Mouse (Mus musculus): Measurements from ENCODE around the gene Itgb2.
A peak's percentile ranks its signal among the peaks of the same experiment; 100 is the strongest.

Gene Itgb2

GRCm38 (mm10) chr10:77516379-77516951 lies 13.6 kb upstream of the Itgb2 start:
- DNase-seq (ENCODE audit: low read depth, low spot score): no peak

- peak; percentile 24 for DNase-seq (ENCODE audit: low read depth, low spot score)
These were observed 12.9 kb upstream of the Itgb2 start for GRCm38 (mm10) chr10:77517066-77517620.

GRCm38 (mm10) chr10:77517801-77518200 lies 12.3 kb upstream of the Itgb2 start:
- DNase-seq (ENCODE audit: low read depth, low spot score): no peak

GRCm38 (mm10) chr10:77519191-77519590 lies 10.9 kb upstream of the Itgb2 start:
- DNase-seq (ENCODE audit: low read depth, low spot score): no peak

GRCm38 (mm10) chr10:77520497-77520896 lies 9.6 kb upstream of the Itgb2 start:
- no peak for DNase-seq (ENCODE audit: low read depth, low spot score)

- DNase-seq (ENCODE audit: low read depth, low spot score): no peak
These were observed 7.9 kb upstream of the Itgb2 start for GRCm38 (mm10) chr10:77522021-77522731.

- no peak for DNase-seq (ENCODE audit: low read depth, low spot score)
These were observed 7.3 kb upstream of the Itgb2 start for GRCm38 (mm10) chr10:77522746-77523145.

- DNase-seq (ENCODE audit: low read depth, low spot score): no peak
These were observed 6.7 kb upstream of the Itgb2 start for GRCm38 (mm10) chr10:77523321-77523720.

- no peak for DNase-seq (ENCODE audit: low read depth, low spot score)
These were observed 3.6 kb upstream of the Itgb2 start for GRCm38 (mm10) chr10:77526488-77526887.

GRCm38 (mm10) chr10:77528634-77529033 lies 1.4 kb upstream of the Itgb2 start:
- no peak for DNase-seq (ENCODE audit: low read depth, low spot score)

GRCm38 (mm10) chr10:77531026-77532019 lies 1.3 kb downstream of the Itgb2 start:
- no peak for DNase-seq (ENCODE audit: low read depth, low spot score)

- DNase-seq (ENCODE audit: low read depth, low spot score): no peak
These were observed 2.0 kb downstream of the Itgb2 start for GRCm38 (mm10) chr10:77532020-77532413.

GRCm38 (mm10) chr10:77536727-77537126 lies 6.7 kb downstream of the Itgb2 start:
- no peak for DNase-seq (ENCODE audit: low read depth, low spot score)

DNA sequence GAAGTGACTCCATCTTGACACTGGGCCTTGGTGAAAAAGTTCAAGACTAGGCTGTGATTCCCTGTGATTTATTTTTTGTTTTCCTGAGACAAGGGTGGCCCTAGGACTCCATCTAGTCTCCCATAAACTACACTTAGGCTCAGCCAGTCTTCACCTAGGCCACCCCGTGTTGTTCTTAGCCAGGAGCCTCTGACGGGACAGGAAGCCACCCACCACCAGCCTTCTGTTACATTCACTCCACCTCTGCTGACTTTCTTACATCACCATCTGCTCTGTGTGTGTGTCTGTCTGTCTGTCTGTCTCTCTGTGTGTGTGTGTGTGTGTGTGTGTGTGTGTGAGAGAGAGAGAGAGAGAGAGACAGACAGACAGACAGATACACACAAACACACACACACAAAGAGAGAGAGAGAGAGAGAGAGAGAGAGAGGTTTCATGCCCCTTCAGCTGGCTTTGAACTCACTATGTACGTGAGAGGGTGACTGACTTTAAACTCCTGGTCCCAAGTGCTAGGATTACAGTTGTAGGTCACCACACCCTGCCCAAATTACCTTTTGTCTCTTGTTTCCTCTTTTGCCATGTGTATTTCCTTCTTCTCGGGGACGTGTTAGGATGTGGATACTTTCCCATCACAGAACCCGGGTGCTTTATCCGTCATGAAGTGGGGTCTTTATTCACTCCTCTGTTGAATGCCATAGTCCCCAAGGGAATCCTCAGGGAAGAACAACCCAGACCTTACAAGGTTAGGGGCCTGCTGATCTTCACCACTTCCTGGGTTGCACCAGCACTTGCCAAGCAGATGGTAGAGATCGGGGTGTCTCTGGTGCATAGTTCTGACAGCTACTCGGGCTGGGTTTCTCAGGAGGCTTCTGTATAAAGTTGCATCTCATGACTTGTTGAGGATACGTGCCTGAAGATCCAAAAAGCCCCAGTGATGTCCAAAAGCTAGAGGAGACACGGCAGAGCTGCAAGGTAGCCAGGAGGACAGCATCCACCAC lies 7.5 kb downstream of the Itgb2 start:
- no peak for DNase-seq (ENCODE audit: low read depth, low spot score)

GRCm38 (mm10) chr10:77539320-77539945 lies 9.4 kb downstream of the Itgb2 start:
- no peak for DNase-seq (ENCODE audit: low read depth, low spot score)

DNA sequence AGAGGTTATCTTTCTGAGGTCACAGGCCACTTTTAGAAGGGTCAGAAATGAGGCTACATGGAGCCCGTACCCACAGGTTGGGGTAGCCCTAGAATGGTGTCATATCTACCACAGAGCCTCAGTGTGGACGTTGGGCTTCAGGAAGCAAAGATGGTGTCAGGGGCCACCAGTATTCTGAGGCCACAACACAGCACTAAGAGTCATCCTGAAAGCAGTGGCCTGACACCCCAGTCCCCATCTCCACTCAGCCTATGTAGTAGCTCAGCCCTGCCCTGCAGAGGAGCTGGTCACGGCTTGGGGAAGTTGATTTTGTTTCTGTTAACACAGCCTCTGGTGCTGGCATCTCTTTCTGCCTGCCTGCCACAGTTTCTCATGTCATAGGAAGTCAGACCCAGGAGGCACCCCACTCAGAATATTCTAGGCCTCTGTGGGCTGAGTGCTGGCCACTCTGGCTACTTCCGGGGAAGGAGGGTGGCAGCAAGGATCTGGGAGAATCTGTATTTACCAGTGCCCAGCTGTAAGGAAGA lies 10.6 kb downstream of the Itgb2 start:
- DNase-seq (ENCODE audit: low read depth, low spot score): no peak

- DNase-seq (ENCODE audit: low read depth, low spot score): no peak
These were observed 12.0 kb downstream of the Itgb2 start for GRCm38 (mm10) chr10:77541864-77542666.

DNA sequence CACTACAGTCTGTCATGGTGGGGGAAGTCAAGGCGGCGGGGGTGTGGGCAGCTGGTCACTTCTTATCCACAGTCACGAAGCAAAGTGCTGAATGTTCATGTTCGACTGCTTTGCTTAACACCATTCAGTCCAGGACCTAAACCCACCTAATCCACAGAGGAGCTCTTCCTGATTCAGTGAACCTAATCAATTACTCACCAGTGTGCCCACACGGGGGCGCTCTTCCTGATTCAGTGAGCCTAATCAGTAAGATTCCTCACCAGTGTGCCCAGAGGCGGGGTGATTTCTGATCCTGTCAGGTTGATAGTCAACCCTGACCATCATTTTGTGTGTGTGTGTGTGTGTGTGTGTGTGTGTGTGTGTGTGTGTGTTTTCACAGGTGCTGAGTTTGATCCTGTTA lies 13.2 kb downstream of the Itgb2 start:
- DNase-seq (ENCODE audit: low read depth, low spot score): peak; percentile 46

DNA sequence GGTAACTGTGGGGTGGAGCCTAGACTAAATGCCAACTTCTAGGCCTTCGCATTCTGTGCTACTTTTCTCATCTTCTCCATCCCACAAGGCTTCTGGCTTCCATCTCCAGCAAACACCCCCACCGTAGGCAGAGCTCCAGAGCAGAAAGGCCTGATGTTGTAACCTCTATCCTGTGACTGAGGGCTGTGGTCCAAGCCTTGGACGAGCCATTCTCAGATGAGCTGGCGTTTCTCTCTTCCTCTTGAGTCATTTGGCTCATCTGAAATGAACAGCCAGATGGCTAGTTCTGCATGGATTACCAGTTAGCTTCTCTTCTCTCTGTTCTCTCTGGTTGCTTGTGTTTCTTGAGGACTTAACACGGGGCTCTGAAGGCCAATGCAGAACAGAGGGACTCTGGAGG lies 14.9 kb downstream of the Itgb2 start:
- DNase-seq (ENCODE audit: low read depth, low spot score): no peak
